Mouse (Mus musculus): ENCODE measurements around the gene Klhl40. TPM values are rescaled to one million over a fixed set of nuclear protein-coding genes. Genes with fewer than 3 reads are reported as not detected.

Gene Klhl40
- polyA plus RNA-seq, 1 experiment from 2014 or later, result 14.0 TPM

DNA sequence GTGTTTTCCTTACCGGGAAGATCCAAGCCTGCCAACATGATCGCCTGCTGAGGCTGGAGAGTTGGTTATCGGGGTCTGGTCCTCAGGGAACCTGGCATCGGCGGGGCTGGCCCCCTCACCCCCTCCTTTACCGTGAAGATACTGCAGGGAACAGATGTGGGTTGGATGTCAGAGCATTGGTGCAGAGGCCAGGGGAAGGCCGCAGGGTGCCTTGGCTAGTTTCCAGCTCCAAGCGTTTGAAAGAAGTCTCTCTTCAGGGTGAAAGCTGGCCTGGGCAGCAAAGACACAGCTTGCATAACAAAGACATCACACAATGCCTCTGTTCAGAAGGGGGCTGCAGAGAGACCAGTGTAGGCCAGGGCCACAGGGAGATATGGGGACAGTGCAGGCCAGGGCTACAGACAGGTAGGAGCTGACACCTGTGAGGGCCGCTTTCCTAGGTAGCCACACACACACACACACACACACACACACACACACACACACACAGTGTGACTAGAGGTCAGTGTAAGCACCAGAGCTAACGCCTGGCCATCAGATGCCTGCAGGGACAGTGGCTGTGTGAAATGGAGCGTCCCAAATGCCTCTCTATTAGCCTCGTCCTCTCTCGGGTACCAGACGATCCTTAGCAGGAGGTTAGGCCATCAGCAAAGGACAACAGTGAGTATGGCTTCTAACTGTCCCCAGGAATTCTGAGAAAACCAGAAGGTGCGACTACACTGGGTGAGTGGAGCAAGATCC, 32.8 kb downstream of the Klhl40 start:
- no peak overlapping the region for H3K27ac ChIP-seq

GRCm38 (mm10) chr9:121815183-121815582, 37.8 kb downstream of the Klhl40 start:
- ATAC-seq (ENCODE audit: insufficient number of reproducible peaks, low FRiP score, low TSS enrichment, low read depth), result no peak
- 67% methylated on average over 6 of the region's 6 CpGs for WGBS

More for the DNA sequence above, 32.8 kb downstream of the Klhl40 start:
- no peak overlapping the region for H3K4me2 ChIP-seq
- no peaks in the 10 kb centered on the region for H3K27me3 ChIP-seq
- no peaks in the 10 kb centered on the region for H3K36me3 ChIP-seq
- ATAC-seq (ENCODE audit: insufficient number of reproducible peaks, low FRiP score, low TSS enrichment, low read depth), result peak; percentile 37; the same call in 1 of the 2 replicates
- WGBS, result 40% methylated on average over 15 of the region's 15 CpGs
- peaks cover 7% of the 10 kb centered on the region for H3K4me1 ChIP-seq
- no peak overlapping the region for H3K9ac ChIP-seq
- no peaks in the 10 kb centered on the region for H3K9me3 ChIP-seq
- no peak overlapping the region for H3K4me3 ChIP-seq

GRCm38 (mm10) chr9:121819073-121819770, 41.8 kb downstream of the Klhl40 start:
- H3K4me2 ChIP-seq, result no peak overlapping the region
- WGBS, result 28% methylated on average over 9 of the region's 9 CpGs
- no peaks in the 10 kb centered on the region for H3K36me3 ChIP-seq
- H3K27me3 ChIP-seq, result no peaks in the 10 kb centered on the region
- no peak overlapping the region for H3K9ac ChIP-seq
- peak overlapping the region; percentile 83 for H3K27ac ChIP-seq
- ATAC-seq (ENCODE audit: insufficient number of reproducible peaks, low FRiP score, low TSS enrichment, low read depth), result peak; percentile 53
- peaks cover 26% of the 10 kb centered on the region for H3K4me1 ChIP-seq
- no peak overlapping the region for H3K4me3 ChIP-seq
- no peaks in the 10 kb centered on the region for H3K9me3 ChIP-seq

More at GRCm38 (mm10) chr9:121815183-121815582, 37.8 kb downstream of the Klhl40 start:
- H3K4me1 ChIP-seq, result peaks cover 15% of the 10 kb centered on the region
- no peak overlapping the region for H3K4me3 ChIP-seq
- no peaks in the 10 kb centered on the region for H3K9me3 ChIP-seq
- H3K4me2 ChIP-seq, result no peak overlapping the region
- H3K9ac ChIP-seq, result no peak overlapping the region
- no peak overlapping the region for H3K27ac ChIP-seq
- no peaks in the 10 kb centered on the region for H3K36me3 ChIP-seq
- no peaks in the 10 kb centered on the region for H3K27me3 ChIP-seq

GRCm38 (mm10) chr9:121819771-121820471, 42.5 kb downstream of the Klhl40 start:
- H3K4me1 ChIP-seq, result peaks cover 26% of the 10 kb centered on the region
- H3K9me3 ChIP-seq, result no peaks in the 10 kb centered on the region
- no peak overlapping the region for H3K4me3 ChIP-seq
- H3K27ac ChIP-seq, result peak overlapping the region; percentile 83
- 34% methylated on average over 7 of the region's 7 CpGs for WGBS
- H3K9ac ChIP-seq, result no peak overlapping the region
- no peak overlapping the region for H3K4me2 ChIP-seq
- H3K36me3 ChIP-seq, result no peaks in the 10 kb centered on the region
- no peak; the same call in 1 of the 2 replicates for ATAC-seq (ENCODE audit: insufficient number of reproducible peaks, low FRiP score, low TSS enrichment, low read depth)
- no peaks in the 10 kb centered on the region for H3K27me3 ChIP-seq

- H3K36me3 ChIP-seq, result no peaks in the 10 kb centered on the region
- no peaks in the 10 kb centered on the region for H3K9me3 ChIP-seq
- H3K4me1 ChIP-seq, result peaks cover 26% of the 10 kb centered on the region
- H3K27me3 ChIP-seq, result no peaks in the 10 kb centered on the region
- H3K4me2 ChIP-seq, result no peak overlapping the region
- WGBS, result 70% methylated on average over 5 of the region's 5 CpGs
- no peak overlapping the region for H3K9ac ChIP-seq
- H3K4me3 ChIP-seq, result no peak overlapping the region
- no peak for ATAC-seq (ENCODE audit: insufficient number of reproducible peaks, low FRiP score, low TSS enrichment, low read depth)
- H3K27ac ChIP-seq, result no peak overlapping the region
Measured at GRCm38 (mm10) chr9:121820765-121821164, 43.4 kb downstream of the Klhl40 start.

- 0 out of 2 replicates have a peak overlapping the region, but pooled peaks have one; percentile 27 for H3K27ac ChIP-seq
- H3K9me3 ChIP-seq, result no peaks in the 10 kb centered on the region
- no peaks in the 10 kb centered on the region for H3K36me3 ChIP-seq
- peaks cover 26% of the 10 kb centered on the region for H3K4me1 ChIP-seq
- whole genome bisulfite sequencing, result 56% methylated on average over 6 of the region's 6 CpGs
- no peak overlapping the region for H3K4me3 ChIP-seq
- H3K27me3 ChIP-seq, result no peaks in the 10 kb centered on the region
- no peak overlapping the region for H3K9ac ChIP-seq
- no peak overlapping the region for H3K4me2 ChIP-seq
- no peak for ATAC-seq (ENCODE audit: insufficient number of reproducible peaks, low FRiP score, low TSS enrichment, low read depth)
Measured at GRCm38 (mm10) chr9:121822585-121822991, 45.2 kb downstream of the Klhl40 start.

DNA sequence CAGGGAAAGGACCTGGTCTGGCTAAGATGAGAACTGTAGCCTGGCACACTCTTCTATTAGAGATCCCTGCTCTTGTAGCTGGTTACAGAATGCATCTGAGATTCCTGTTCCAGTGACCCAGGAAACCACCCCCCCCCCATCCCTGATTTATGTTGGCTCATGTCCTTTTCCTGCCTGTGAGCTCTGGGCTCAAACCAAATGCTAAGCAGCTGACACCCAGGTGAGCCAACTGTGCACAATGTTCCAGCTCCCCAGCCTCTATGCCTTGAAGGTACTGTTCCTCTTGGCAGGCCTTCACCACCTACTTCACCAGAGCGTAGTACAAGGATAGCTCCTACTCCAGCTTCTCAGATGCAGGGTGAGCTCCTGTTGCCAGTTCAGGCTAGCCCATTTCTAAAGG, 45.6 kb downstream of the Klhl40 start:
- ATAC-seq (ENCODE audit: insufficient number of reproducible peaks, low FRiP score, low TSS enrichment, low read depth), result no peak
- Histone ChIP-seq H3K9ac (no peak overlapping the region), H3K4me1 (peaks cover 26% of the 10 kb centered on the region), H3K4me2 (no peak overlapping the region), H3K4me3 (no peak overlapping the region), H3K9me3 (no peaks in the 10 kb centered on the region), H3K27me3 (no peaks in the 10 kb centered on the region), H3K27ac (0 out of 2 replicates have a peak overlapping the region, but pooled peaks have one; percentile 27), H3K36me3 (no peaks in the 10 kb centered on the region)
- WGBS, result 64% methylated on average over 1 of the region's 1 CpGs

GRCm38 (mm10) chr9:121823991-121824390, 46.6 kb downstream of the Klhl40 start:
- Histone ChIP-seq H3K4me2 (no peak overlapping the region), H3K9me3 (no peaks in the 10 kb centered on the region), H3K27ac (no peak overlapping the region), H3K4me3 (no peak overlapping the region), H3K4me1 (peaks cover 24% of the 10 kb centered on the region), H3K36me3 (no peaks in the 10 kb centered on the region), H3K9ac (no peak overlapping the region), H3K27me3 (no peaks in the 10 kb centered on the region)
- WGBS, result 78% methylated on average over 7 of the region's 7 CpGs
- ATAC-seq (ENCODE audit: insufficient number of reproducible peaks, low FRiP score, low TSS enrichment, low read depth), result no peak

- no peak overlapping the region for H3K27ac ChIP-seq
Measured at GRCm38 (mm10) chr9:121826356-121826755, 48.9 kb downstream of the Klhl40 start.

GRCm38 (mm10) chr9:121828314-121828713, 50.9 kb downstream of the Klhl40 start:
- Histone ChIP-seq H3K4me3 (no peak overlapping the region), H3K9ac (no peak overlapping the region), H3K36me3 (no peaks in the 10 kb centered on the region), H3K4me1 (peaks cover 4% of the 10 kb centered on the region; the same call in 1 of the 2 replicates), H3K27me3 (no peaks in the 10 kb centered on the region), H3K27ac (no peak overlapping the region), H3K9me3 (no peaks in the 10 kb centered on the region), H3K4me2 (no peak overlapping the region)
- 71% methylated on average over 6 of the region's 6 CpGs for WGBS
- no peak for ATAC-seq (ENCODE audit: insufficient number of reproducible peaks, low FRiP score, low TSS enrichment, low read depth)

More at GRCm38 (mm10) chr9:121826356-121826755, 48.9 kb downstream of the Klhl40 start:
- Histone ChIP-seq H3K4me2 (no peak overlapping the region), H3K4me3 (no peak overlapping the region), H3K36me3 (no peaks in the 10 kb centered on the region), H3K9me3 (no peaks in the 10 kb centered on the region), H3K9ac (no peak overlapping the region), H3K27me3 (no peaks in the 10 kb centered on the region), H3K4me1 (peaks cover 12% of the 10 kb centered on the region)
- no peak for ATAC-seq (ENCODE audit: insufficient number of reproducible peaks, low FRiP score, low TSS enrichment, low read depth)
- WGBS, result 88% methylated on average over 3 of the region's 3 CpGs

GRCm38 (mm10) chr9:121829270-121829992, 52.0 kb downstream of the Klhl40 start:
- Histone ChIP-seq H3K27me3 (no peaks in the 10 kb centered on the region), H3K36me3 (no peaks in the 10 kb centered on the region), H3K9ac (no peak overlapping the region), H3K4me1 (peaks cover 4% of the 10 kb centered on the region; the same call in 1 of the 2 replicates), H3K4me2 (no peak overlapping the region), H3K27ac (no peak overlapping the region), H3K4me3 (no peak overlapping the region), H3K9me3 (no peaks in the 10 kb centered on the region)
- WGBS, result 54% methylated on average over 7 of the region's 7 CpGs
- no peak for ATAC-seq (ENCODE audit: insufficient number of reproducible peaks, low FRiP score, low TSS enrichment, low read depth)
